Mouse (Mus musculus) neural tube, embryonic 13.5 days (tissue): ENCODE results near the gene Trip12. TPM values are rescaled to one million over a fixed set of nuclear protein-coding genes. Genes with fewer than 3 reads are reported as not detected.
A peak's percentile ranks its signal among the peaks of the same experiment; 100 is the strongest.

Experiments used
- ATAC-seq: fragments of 200-750 bp; cut with Nextera tagmentation; 2 replicates; pipeline ENCODE4 v1.8.0; 2017; ENCODE audit warnings: low read depth, mild to moderate bottlenecking, moderate TSS enrichment, moderate library complexity
- H3K27ac ChIP-seq: fragments of 300-500 bp; sonication (generic); replicated peaks from 2 replicates; pipeline ENCODE4 v1.5.1; 2015; ENCODE audit warnings: moderate library complexity, mild to moderate bottlenecking, inconsistent platforms
- H3K27me3 ChIP-seq: fragments of 300-500 bp; sonication (generic); 2 replicates; pipeline ENCODE4 v1.6.1; 2015; ENCODE audit warnings: mild to moderate bottlenecking, inconsistent platforms
- H3K36me3 ChIP-seq: fragments of 300-500 bp; sonication (generic); 2 replicates; pipeline ENCODE4 v1.6.1; 2015; ENCODE audit warnings: mild to moderate bottlenecking, inconsistent platforms
- H3K4me1 ChIP-seq: fragments of 300-500 bp; sonication (generic); replicated peaks from 2 replicates; pipeline ENCODE4 v1.6.1; 2015; ENCODE audit warnings: inconsistent platforms
- H3K4me2 ChIP-seq: fragments of 300-500 bp; sonication (generic); 2 replicates; pipeline ENCODE4 v1.6.1; 2015; ENCODE audit warnings: inconsistent platforms, mild to moderate bottlenecking, moderate library complexity
- H3K4me3 ChIP-seq: fragments of 300-500 bp; sonication (generic); 2 replicates; pipeline ENCODE4 v1.5.1; 2015; ENCODE audit warnings: mild to moderate bottlenecking, inconsistent platforms
- H3K9ac ChIP-seq: fragments of 300-500 bp; sonication (generic); 2 replicates; pipeline ENCODE4 v1.6.1; 2015; ENCODE audit warnings: moderate library complexity, mild to moderate bottlenecking, inconsistent platforms
- H3K9me3 ChIP-seq: fragments of 300-500 bp; sonication (generic); 2 replicates; pipeline ENCODE4 v1.6.1; 2016; ENCODE audit warnings: inconsistent platforms
- WGBS: fragments of 180-500 bp; shearing (Covaris S2); methylation state at CpG from one replicate; pipeline ENCODE4 v1.1.7; 2015; 5-methylcytosine and 5-hydroxymethylcytosine counted together
- polyA plus RNA-seq: library from polyadenylated mRNA; unstranded; fragments of >200 nt; fragmentation: Nextera tagmentation; extraction: Ambion mirVana; gene quantifications from 2 replicates; pipeline ENCODE4 v1.2.1, GENCODE M21; 2015

The Trip12 gene
- polyA plus RNA-seq, 1 experiment from 2014 or later, result 56.2 TPM

DNA sequence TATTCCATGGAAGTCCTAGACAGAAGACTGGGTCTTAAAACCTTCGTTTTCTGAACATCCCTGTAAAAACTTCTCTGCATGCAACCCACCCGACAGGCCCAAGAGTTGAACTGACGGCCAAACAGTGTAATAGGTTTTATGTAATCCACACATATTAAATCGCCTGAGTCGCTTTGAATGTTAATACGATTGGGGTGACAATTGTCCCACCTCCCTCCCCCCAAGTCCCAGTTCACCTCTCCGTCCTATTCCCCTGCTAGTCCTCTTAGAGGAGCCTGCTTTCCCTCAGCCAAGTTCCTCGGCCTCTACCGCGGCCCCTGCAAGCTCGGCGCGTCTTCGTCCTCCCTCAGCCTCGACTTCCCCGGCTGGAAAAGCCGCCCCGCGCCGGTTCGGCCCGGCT, 2.2 kb downstream of the Trip12 start:
- 2% methylated on average over 22 of the region's 22 CpGs for WGBS
- peak overlapping the region; percentile 93 for H3K9ac ChIP-seq
- ATAC-seq, result 0 out of 2 replicates have a peak, but pooled peaks have one; percentile 7
- peaks cover 8% of the 10 kb centered on the region for H3K36me3 ChIP-seq
- peak overlapping the region; percentile 98 for H3K27ac ChIP-seq
- no peaks in the 10 kb centered on the region for H3K27me3 ChIP-seq
- H3K9me3 ChIP-seq, result no peaks in the 10 kb centered on the region
- H3K4me3 ChIP-seq, result peak overlapping the region; percentile 78
- peak overlapping the region; percentile 82 for H3K4me2 ChIP-seq
- H3K4me1 ChIP-seq, result peaks cover 36% of the 10 kb centered on the region

DNA sequence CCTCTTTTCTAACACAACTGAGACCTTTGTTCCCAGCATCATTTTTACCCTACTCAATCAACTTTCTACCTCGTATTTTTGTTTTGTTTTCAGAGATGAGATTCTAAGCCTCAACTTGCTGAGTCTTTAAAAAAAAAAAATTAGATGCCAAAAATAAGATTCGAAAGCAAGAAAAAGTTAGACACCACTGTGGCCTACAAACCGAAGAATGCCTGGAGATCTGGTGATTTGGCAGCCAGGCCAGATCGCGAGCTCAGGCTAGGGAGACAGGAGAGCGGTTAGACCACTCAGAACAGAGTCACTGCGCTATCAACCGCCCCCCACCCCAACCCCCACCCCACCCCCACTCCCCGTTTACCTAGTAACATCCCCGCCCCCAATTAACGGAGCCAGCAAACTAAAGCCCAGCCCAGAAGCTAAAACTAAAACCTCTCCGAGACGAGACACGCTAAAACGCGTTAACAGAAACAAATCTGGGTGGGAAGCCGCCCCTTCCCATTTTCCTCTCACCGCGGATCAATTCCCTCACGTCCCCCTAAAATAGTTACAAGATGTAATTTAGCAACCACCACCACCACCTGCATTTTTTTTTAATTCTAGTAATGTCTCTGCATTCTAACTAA, 2.7 kb downstream of the Trip12 start:
- H3K4me3 ChIP-seq, result peak overlapping the region; percentile 78
- no peak overlapping the region; the same call in 1 of the 2 replicates for H3K27ac ChIP-seq
- peaks cover 14% of the 10 kb centered on the region for H3K36me3 ChIP-seq
- no peak for ATAC-seq
- 8% methylated on average over 20 of the region's 20 CpGs for WGBS
- no peaks in the 10 kb centered on the region for H3K9me3 ChIP-seq
- H3K9ac ChIP-seq, result peak overlapping the region; percentile 93
- H3K27me3 ChIP-seq, result no peaks in the 10 kb centered on the region
- peak overlapping the region; percentile 82 for H3K4me2 ChIP-seq
- H3K4me1 ChIP-seq, result peaks cover 36% of the 10 kb centered on the region

DNA sequence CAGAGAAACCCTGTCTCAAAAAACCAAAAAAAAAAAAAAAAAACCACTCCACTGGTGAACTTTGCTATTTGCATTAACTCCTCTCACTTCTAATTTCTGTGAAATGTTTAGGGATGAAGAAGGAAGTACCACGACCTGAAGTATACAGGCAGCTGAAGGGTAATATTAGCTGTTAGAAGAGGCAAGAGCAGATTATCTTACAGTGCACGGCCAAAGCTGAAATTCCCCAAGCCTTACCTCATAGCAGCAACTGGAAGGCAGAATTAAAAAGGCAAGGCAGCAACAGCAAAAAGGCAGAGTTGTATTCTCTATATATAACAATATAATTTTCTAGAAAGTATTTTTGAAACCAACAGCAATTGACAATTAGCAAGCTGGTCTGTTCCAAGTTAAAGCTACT, 15.2 kb downstream of the Trip12 start:
- no peak overlapping the region for H3K4me3 ChIP-seq
- H3K27ac ChIP-seq, result no peak overlapping the region
- no peak overlapping the region for H3K4me2 ChIP-seq
- no peaks in the 10 kb centered on the region for H3K4me1 ChIP-seq
- ATAC-seq, result no peak
- no peaks in the 10 kb centered on the region for H3K27me3 ChIP-seq
- H3K9ac ChIP-seq, result no peak overlapping the region
- H3K9me3 ChIP-seq, result no peaks in the 10 kb centered on the region
- peaks cover 23% of the 10 kb centered on the region for H3K36me3 ChIP-seq
- 91% methylated on average over 2 of the region's 2 CpGs for WGBS

DNA sequence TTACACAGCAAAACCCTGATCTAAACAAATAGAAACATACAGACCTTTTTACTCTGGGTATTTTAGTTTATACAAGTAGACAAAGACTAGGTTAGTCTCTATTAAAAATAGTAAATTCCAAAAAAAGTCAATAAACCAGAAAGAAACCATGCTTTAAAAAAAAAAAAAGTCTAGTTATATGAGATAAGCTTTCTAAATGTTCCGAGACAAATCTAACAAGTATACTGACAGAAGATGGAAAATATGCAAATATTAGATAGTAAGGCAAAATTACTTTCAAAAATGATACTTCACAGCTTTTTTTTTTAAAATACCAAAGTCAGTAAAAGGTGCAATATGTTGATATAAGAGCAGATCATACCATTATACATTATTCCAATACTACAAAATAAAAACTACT, 22.7 kb downstream of the Trip12 start:
- 95% methylated on average over 1 of the region's 1 CpGs for WGBS
- H3K4me3 ChIP-seq, result no peak overlapping the region
- H3K27ac ChIP-seq, result no peak overlapping the region
- H3K27me3 ChIP-seq, result no peaks in the 10 kb centered on the region
- no peak overlapping the region for H3K4me2 ChIP-seq
- peaks cover 13% of the 10 kb centered on the region for H3K36me3 ChIP-seq
- no peaks in the 10 kb centered on the region for H3K9me3 ChIP-seq
- no peaks in the 10 kb centered on the region for H3K4me1 ChIP-seq
- ATAC-seq, result no peak
- H3K9ac ChIP-seq, result no peak overlapping the region

DNA sequence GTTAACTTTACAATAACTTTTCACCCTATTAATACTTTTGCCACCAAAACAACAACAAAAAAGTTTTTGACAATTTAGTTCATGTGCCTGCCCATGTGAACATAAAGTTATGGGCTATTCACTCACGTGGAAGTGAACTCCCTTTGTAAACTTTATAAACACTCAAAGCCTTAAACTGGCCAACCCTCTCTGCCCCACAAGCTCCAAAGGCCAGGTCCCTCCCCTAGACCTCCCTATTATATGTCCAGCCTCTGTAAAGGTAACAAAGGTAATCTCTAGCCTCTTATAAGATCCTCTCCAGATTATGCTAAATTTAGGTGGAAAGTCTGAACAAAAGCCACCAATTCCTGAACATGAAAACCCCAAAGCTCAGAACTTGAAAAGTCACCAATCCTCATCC, 36.5 kb downstream of the Trip12 start:
- H3K4me3 ChIP-seq, result no peak overlapping the region
- H3K27me3 ChIP-seq, result no peaks in the 10 kb centered on the region
- WGBS, result 86% methylated on average over 1 of the region's 1 CpGs
- H3K27ac ChIP-seq, result no peak overlapping the region
- H3K4me1 ChIP-seq, result no peaks in the 10 kb centered on the region
- no peak overlapping the region for H3K4me2 ChIP-seq
- no peak for ATAC-seq
- H3K9me3 ChIP-seq, result no peaks in the 10 kb centered on the region
- no peak overlapping the region for H3K9ac ChIP-seq
- no peaks in the 10 kb centered on the region for H3K36me3 ChIP-seq

DNA sequence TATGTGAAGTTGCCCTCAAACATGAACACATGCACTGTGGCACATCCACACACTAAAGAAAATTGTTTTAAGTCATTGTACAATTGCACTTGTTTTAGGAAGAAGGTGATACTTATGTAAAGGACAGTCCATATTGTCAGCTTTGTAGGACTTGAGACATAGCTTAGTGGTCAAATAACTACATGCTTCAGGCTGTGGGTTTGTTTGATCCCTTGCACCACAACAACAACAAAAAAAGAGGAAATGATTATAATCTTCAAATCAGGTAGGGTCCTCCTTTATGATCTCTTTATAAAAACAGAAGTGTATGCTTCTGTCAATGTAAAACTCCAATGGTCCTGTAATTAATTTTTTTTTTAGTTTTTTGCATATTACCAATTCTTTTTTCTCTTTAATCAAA, 41.1 kb downstream of the Trip12 start:
- no peak for ATAC-seq
- no peaks in the 10 kb centered on the region for H3K27me3 ChIP-seq
- no peak overlapping the region for H3K4me3 ChIP-seq

DNA sequence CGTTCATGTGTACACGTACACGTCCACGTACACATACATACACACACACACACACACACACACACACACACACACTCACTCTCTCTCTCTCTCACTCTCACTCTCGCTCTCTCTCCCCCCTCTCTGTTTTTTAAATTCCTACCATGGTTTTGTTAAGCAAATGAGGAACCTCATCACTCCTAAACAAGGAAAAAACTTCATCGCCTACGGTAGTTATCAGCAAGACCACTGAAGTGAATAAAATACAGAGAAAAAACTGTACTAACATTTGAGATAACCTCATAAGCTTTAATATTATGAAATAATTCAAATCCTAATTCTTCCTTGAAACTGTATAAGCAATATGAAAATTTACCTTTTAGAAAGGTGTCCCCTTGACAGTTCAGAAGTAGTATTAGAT, 45.0 kb downstream of the Trip12 start:
- Histone ChIP-seq H3K4me1 (no peaks in the 10 kb centered on the region), H3K9ac (no peak overlapping the region), H3K4me3 (no peak overlapping the region), H3K36me3 (peaks cover 31% of the 10 kb centered on the region), H3K4me2 (no peak overlapping the region), H3K27ac (no peak overlapping the region), H3K27me3 (no peaks in the 10 kb centered on the region), H3K9me3 (no peaks in the 10 kb centered on the region)
- 91% methylated on average over 7 of the region's 7 CpGs for WGBS
- ATAC-seq, result no peak

More for the DNA sequence above, 41.1 kb downstream of the Trip12 start:
- no peak overlapping the region for H3K4me2 ChIP-seq
- no peak overlapping the region for H3K9ac ChIP-seq
- peaks cover under 1% of the 10 kb centered on the region; the same call in 1 of the 2 replicates for H3K36me3 ChIP-seq
- no peaks in the 10 kb centered on the region for H3K9me3 ChIP-seq
- H3K4me1 ChIP-seq, result no peaks in the 10 kb centered on the region
- no peak overlapping the region for H3K27ac ChIP-seq

DNA sequence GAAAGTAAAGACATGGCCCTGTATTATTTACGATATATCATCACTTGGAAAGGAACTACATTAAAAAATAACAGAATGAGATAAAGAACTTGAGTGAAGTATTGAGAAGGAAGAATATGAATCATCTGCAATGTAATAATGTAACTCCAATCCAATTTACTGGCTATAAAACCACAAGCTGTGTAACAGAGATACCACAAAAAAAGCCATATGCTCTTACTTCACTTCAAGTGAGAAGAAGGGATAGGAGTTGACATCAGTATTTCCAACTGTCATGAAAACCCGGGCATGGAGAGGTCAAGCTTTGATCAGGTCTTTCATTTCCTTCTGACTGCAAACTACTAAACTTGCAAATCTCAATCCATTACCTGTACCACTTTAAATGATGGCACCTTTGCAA, 48.9 kb downstream of the Trip12 start:
- Histone ChIP-seq H3K36me3 (peaks cover 43% of the 10 kb centered on the region), H3K9me3 (no peaks in the 10 kb centered on the region), H3K4me1 (no peaks in the 10 kb centered on the region), H3K27ac (no peak overlapping the region), H3K4me2 (no peak overlapping the region), H3K9ac (no peak overlapping the region), H3K4me3 (no peak overlapping the region), H3K27me3 (no peaks in the 10 kb centered on the region)
- no peak for ATAC-seq
- WGBS, result 92% methylated on average over 2 of the region's 2 CpGs

DNA sequence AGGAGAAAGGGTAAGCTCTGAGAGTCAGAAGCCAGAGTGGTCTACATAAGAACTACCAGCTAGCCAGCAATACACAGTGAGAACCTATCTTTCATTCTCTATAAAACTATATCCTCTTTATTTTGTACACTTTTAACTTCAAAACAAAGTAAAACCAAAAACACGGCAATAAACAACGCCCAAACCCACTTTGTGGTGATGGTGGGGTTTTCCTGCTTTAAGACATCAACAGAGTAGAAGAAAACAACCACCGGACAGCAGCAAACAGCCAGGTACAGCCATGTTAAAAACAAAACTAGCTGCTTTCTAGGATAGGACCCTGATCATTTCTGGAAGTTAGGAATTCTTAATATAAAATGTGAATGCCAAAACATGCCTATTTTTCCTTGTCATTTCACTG, 59.7 kb downstream of the Trip12 start:
- Histone ChIP-seq H3K27ac (no peak overlapping the region), H3K36me3 (peaks cover 22% of the 10 kb centered on the region), H3K4me1 (no peaks in the 10 kb centered on the region), H3K27me3 (no peaks in the 10 kb centered on the region), H3K4me3 (no peak overlapping the region), H3K4me2 (no peak overlapping the region), H3K9me3 (no peaks in the 10 kb centered on the region), H3K9ac (no peak overlapping the region)
- no peak for ATAC-seq
- 90% methylated on average over 3 of the region's 3 CpGs for WGBS

DNA sequence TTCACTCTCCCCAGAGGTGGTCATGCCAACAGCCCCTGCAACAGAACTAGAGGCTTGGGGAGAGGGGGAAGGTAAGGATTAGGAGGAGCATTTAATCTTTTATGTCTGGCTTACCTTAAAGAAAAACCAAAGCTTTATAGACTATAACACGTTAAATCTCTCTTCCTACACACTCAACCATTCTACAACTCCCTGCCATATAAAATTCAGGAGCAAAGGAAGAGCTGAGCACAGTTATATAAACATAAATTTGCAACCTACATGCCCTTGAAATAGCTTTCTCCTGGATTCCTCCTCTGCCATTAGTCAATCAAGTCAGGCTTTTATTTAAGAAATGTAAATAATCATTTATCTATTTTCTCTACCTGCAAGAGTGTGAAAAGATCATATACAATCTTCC, 62.9 kb downstream of the Trip12 start:
- 95% methylated on average over 1 of the region's 1 CpGs for WGBS
- H3K36me3 ChIP-seq, result peaks cover 14% of the 10 kb centered on the region; the same call in 1 of the 2 replicates
- no peak overlapping the region for H3K4me2 ChIP-seq
- no peak overlapping the region for H3K9ac ChIP-seq
- H3K4me1 ChIP-seq, result no peaks in the 10 kb centered on the region
- no peak overlapping the region for H3K27ac ChIP-seq
- ATAC-seq, result no peak
- no peak overlapping the region for H3K4me3 ChIP-seq
- H3K27me3 ChIP-seq, result no peaks in the 10 kb centered on the region
- no peaks in the 10 kb centered on the region for H3K9me3 ChIP-seq

DNA sequence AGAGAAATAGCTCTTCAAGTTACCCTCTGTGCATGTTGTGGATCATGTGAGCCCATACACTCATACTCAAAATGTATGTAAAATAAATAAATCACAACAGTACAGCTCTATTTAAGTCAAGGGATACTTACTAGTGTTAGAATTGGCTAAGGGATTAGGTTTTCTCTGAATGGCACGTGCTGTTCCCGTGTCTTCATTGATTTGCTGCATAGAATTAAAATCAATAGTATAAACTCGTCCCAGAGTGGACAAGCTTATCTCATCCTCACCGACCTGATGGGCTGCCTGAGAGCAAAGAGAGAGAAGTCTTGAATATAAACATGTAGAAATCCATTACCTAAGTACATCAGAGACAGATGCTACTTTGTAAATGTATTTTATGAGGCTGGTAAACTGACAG, 81.5 kb downstream of the Trip12 start:
- H3K36me3 ChIP-seq, result peaks cover 73% of the 10 kb centered on the region
- no peak overlapping the region for H3K4me3 ChIP-seq
- H3K27me3 ChIP-seq, result no peaks in the 10 kb centered on the region
- H3K27ac ChIP-seq, result no peak overlapping the region
- no peak overlapping the region for H3K4me2 ChIP-seq
- no peak for ATAC-seq
- no peaks in the 10 kb centered on the region for H3K9me3 ChIP-seq
- H3K9ac ChIP-seq, result no peak overlapping the region
- H3K4me1 ChIP-seq, result no peaks in the 10 kb centered on the region
- WGBS, result 90% methylated on average over 4 of the region's 4 CpGs

DNA sequence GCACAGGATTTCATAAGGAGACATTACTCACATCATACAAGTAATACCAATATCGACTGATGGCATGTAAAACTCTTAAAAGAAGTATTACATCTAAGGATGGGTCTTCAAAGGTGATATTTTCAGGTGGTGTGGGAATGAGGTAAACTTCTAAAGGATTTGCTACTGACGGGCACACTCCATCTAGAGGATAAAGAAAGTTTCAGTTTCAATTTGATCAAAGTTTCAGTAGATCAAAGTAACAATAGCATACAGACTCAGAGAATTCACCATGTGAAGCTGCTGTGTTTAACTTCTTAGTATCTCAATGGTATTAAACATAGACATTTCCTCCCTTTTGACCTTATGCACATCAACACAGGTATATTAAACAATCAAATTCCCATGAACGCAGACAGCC, 98.2 kb downstream of the Trip12 start:
- no peak overlapping the region for H3K27ac ChIP-seq
- no peak for ATAC-seq
- H3K36me3 ChIP-seq, result peaks cover 69% of the 10 kb centered on the region
- H3K4me3 ChIP-seq, result no peak overlapping the region
- 92% methylated on average over 3 of the region's 3 CpGs for WGBS
- H3K4me1 ChIP-seq, result no peaks in the 10 kb centered on the region
- H3K9me3 ChIP-seq, result no peaks in the 10 kb centered on the region
- H3K9ac ChIP-seq, result no peak overlapping the region
- no peak overlapping the region for H3K4me2 ChIP-seq
- no peaks in the 10 kb centered on the region for H3K27me3 ChIP-seq

DNA sequence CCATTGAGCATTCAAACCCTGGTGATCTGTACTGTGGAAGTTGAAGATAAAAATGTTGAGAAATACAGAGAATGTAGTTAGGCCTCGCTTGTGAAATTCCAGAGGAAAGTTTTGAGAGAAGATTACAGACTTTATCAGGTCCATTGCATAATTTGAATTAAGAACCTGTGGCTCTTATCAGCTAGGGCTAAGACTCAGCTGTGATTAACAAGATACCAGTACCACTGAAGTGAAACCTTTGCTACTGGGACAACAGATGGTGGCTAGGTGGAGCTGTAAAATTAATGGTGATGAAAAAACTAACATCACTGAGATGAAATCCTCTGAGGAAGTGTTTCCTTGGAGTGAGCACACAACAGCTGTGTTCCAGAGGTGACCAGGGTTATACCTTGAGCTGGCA, 100.2 kb downstream of the Trip12 start:
- 98% methylated on average over 1 of the region's 1 CpGs for WGBS
- Histone ChIP-seq H3K27ac (no peak overlapping the region), H3K9me3 (no peaks in the 10 kb centered on the region), H3K4me1 (no peaks in the 10 kb centered on the region), H3K4me2 (no peak overlapping the region), H3K9ac (no peak overlapping the region), H3K27me3 (no peaks in the 10 kb centered on the region), H3K36me3 (peaks cover 70% of the 10 kb centered on the region), H3K4me3 (no peak overlapping the region)
- no peak for ATAC-seq
